Mouse (Mus musculus): ENCODE data around the gene Hoxd4. TPM values are rescaled to one million over a fixed set of nuclear protein-coding genes. Genes with fewer than 3 reads are reported as not detected.

The Hoxd4 gene
- total RNA-seq, 2 experiments from 2014 or later = 1.4 to 2.7 TPM

DNA sequence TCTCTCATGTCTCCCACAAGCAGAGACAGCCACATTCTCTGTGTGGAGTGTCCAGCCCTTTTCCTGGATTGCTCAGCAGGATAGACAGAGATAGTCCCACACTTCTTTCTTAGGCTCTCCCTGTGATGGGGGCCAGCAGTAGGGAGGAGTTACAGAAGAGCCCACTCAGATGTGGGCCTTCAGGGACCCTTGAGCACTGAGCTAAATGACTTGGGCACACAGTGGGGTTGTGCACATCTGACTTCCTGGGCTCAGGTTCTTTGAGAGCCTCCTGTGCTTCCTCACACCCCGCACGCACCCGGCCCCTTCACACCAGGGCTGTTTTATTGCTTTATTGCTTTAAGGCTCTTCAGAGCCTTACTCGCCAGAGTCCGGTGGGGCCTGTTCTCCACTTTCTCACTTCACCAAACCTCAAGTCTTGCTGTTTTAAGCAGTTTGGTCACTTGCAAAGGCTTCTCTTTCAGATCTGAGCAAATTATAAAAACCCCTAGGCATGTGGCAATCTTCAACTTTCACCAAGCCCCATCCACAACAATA lies 9.3 kb downstream of the Hoxd4 start:
- DNase-seq = no peak
- intact Hi-C loops (cut with DNase I; ENCODE audit: low total_unique reads) = no loop called here

DNA sequence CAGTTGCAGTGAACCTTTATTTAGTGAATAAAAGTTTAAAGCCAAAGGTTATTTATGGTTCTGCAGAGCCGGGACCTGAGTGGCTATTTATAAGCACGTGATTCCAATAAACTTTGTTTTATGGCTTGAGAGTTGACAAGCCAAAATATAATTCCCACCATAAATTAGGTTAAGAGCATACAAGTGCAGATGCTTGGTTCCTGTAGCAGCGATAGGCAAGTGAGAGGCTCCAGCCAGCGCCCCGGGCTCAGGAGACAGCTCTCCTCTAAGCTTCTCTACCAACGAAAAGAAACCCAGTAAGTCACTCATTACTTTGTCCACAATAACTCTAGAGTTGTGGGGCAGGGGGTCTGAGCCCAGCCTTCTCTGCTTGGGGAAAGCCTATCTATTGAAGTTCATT lies 10.2 kb downstream of the Hoxd4 start:
- intact Hi-C loops (cut with DNase I; ENCODE audit: low total_unique reads) = no loop called here
- DNase-seq = no peak

DNA sequence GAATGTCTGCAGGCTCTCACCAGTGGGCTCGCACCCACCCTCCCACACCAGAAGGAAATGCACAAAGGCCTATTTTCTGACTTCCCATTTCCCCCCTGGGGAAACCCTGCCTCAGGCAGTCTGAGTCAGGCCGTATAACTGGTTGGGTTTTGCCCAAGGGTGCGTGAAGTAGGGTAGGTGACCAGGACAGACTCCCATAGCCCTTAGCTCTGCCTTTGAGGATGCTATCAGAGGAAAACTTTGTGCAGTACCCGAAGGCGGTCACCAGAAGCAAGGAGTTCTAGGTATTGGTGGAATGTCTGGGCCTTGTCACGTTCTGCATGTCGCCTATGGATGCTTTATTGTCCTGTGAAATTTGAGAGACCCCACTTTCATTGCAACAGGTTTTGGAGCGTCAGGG lies 11.2 kb downstream of the Hoxd4 start:
- intact Hi-C loops (cut with DNase I; ENCODE audit: low total_unique reads) = no loop called here
- DNase-seq = no peak

DNA sequence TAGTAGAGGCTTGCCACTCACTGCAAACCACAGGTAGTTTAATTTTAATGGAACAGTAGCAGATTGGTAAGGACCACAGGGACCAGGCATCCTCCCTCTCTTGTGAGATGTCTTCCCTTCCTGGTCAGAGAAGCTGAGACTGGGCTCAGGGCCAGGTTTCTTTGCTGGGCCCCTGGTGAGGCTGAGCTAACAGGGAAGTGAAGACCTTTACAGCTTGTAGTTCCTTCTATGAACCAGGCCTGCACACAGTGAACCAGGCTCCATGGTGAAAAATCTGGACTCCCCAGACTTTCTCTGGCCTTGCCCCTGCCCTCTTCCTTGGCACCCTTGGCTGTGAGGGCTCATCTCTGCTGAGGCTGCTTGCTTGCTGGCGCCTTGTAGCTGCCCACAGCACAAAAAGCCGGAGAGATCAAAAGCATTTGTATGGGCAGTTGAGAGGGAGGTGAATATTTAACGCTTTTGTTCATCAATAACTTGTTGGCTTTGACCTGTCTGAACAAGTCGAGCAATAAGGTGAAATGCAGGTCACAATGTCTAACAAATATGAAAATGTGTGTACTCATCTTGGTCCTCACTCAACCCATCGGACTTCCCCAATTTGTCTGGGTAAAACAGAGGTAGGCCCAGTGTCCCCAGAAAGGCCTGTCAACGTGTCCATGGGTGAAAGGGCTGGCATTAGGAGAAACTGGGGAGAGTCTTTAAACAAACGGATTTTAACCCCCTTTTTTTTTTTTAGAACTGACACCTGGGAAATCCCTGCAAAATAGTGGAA lies 12.7 kb downstream of the Hoxd4 start:
- no peak for DNase-seq
- intact Hi-C loops (cut with DNase I; ENCODE audit: low total_unique reads) = no loop called here

DNA sequence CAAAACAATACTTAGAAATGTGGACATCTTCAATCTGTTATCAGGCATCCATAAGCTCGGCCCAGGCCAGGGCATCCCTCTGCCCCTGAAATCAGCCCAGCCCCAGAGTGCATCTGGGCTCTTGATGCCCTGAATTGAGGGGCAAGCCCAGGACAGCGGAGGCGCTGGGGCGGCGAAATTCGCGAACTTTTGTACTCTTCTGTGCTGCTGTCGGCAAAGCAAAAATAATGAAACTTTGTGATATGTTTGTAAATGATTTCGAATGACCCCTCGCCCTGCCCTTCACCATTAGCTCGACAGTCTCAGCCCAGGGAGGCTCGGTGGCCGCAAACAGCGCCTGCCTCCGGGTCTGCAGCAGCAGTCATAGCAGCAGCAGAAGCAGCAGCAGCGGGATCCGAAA lies 13.4 kb downstream of the Hoxd4 start:
- intact Hi-C loops (cut with DNase I; ENCODE audit: low total_unique reads) = no loop called here
- no peak for DNase-seq

DNA sequence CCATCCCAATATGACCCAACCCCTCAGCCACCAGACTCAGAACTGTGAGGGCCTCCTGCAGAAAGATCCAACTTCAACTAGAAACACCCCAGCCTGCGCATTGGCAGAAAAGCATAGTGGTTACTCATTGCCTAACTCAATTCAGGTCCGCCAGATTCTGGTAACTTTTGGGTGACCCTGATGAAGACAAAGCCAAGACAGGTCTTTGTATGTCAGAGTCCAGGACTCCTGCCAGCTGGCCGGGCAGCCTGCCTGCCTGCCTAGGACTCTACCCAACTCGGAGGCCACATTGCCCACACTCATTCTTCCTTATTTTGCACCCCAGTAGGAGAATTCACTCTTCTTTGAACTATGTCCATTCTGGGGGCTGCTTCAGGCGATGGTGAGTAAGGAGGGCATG lies 14.8 kb downstream of the Hoxd4 start, which contains the start of gene Gm28230:
Gene Gm28230, plus strand, starts transcription at position 178 of the 400 bp plus-strand sequence.
- DNase-seq = no peak
- intact Hi-C loops (cut with DNase I; ENCODE audit: low total_unique reads) = no loop called here

DNA sequence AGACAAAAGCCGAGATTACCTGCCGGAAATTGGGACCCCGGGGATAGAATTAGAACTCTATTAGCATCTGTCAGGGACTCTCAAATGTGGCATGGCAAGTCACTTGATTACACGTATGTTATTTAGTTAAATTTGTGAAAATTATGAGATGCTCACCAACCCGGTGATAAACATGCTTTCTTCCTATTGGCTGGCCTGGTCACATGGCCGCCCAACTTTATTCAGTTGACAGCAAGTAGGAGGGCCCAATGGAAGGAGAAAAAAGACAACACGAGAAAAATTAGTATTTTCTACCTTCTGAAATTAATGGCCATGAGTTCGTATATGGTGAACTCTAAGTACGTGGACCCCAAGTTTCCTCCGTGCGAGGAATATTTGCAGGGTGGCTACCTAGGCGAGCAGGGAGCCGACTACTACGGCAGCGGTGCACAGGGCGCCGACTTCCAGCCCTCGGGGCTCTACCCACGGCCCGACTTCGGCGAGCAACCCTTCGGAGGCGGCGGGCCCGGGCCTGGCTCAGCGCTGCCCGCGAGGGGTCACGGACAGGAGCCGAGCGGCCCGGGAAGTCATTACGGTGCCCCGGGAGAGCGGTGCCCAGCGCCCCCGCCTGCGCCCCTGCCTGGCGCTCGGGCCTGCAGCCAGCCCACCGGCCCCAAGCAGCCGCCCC lies 15.4 kb downstream of the Hoxd4 start:
- intact Hi-C loops (cut with DNase I; ENCODE audit: low total_unique reads) = no loop called here
- DNase-seq = no peak

DNA sequence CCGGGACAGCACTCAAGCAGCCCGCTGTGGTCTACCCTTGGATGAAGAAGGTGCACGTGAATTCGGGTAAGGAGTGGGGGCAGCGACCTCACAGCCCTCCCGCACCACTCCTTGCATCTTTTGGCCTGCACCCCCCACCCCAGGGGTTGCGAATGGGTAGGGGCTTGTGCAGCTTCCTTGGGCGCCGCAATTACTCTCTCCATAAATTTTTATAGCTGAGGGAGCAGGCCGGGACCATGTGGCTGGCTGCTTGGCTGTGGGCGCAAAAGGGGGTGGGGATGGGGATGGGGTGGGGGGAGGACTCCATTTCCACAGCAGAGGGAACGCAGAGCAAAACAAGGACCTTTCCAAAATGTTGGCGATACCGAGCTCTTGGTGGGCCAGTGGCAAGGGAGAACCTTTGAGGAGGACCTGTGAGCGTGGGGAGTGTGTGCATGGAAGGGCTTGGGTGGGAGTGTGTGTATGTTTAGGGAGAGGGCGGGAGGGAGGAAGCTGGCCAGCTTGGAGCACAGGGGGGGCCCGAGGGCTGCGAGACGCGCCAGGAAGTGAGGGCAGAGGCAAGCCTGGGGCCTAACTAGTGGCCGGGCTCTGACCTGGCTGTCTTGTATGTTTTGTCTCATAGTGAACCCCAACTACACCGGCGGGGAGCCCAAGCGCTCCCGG lies 16.0 kb downstream of the Hoxd4 start:
- no peak for DNase-seq
- intact Hi-C loops (cut with DNase I; ENCODE audit: low total_unique reads) = no loop called here

DNA sequence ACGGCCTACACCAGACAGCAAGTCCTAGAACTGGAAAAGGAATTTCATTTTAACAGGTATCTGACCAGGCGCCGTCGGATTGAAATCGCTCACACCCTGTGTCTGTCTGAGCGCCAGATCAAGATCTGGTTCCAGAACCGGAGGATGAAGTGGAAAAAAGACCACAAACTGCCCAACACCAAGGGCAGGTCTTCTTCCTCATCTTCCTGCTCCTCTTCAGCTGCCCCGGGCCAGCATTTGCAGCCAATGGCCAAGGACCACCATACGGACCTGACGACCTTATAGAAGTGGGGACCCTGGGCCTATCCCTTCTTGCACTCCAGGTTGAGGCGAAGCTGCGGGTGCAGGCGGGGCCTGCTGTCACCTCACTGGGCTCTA lies 16.6 kb downstream of the Hoxd4 start:
- no peak for DNase-seq
- intact Hi-C loops (cut with DNase I; ENCODE audit: low total_unique reads) = no loop called here

DNA sequence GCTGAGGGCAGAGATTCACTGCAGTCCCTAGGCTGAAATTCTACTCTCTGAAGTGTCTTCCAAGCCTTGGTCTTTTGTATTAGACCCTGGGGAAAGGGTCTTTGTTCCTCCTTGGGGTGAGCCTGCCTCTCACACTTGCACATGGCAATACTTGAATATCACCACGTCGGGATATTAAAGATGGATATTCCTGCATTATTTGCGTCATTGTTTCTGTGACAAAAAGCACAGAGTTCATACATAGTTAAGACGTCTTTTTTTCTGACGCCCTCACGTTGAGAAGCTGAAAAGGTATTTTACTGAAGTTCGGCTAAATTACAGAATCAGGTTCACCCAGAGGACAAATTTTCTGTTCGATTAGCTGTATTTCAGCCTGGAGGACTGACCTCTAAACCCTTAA lies 18.6 kb downstream of the Hoxd4 start:
- DNase-seq = no peak
- intact Hi-C loops (cut with DNase I; ENCODE audit: low total_unique reads) = no loop called here

DNA sequence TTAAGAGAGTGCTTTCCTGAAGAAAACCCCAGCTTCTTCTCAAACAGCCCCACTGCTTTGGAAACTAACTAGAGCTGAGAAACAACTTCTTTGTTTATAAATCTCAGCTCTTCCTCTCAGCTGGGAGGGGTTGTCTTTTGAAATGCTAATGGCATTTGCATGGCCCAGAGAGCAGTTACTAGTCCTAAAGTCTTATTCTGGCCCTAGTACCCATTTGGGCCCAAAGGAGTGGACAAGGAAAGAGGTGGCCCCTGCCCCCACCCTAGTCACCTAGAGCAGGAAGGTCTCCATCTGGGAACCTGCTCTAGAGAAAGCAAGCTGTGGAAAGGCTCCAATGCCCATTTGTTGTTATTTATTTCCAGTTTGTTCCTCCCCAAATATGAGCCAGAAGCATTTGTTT lies 19.3 kb downstream of the Hoxd4 start:
- DNase-seq = no peak

DNA sequence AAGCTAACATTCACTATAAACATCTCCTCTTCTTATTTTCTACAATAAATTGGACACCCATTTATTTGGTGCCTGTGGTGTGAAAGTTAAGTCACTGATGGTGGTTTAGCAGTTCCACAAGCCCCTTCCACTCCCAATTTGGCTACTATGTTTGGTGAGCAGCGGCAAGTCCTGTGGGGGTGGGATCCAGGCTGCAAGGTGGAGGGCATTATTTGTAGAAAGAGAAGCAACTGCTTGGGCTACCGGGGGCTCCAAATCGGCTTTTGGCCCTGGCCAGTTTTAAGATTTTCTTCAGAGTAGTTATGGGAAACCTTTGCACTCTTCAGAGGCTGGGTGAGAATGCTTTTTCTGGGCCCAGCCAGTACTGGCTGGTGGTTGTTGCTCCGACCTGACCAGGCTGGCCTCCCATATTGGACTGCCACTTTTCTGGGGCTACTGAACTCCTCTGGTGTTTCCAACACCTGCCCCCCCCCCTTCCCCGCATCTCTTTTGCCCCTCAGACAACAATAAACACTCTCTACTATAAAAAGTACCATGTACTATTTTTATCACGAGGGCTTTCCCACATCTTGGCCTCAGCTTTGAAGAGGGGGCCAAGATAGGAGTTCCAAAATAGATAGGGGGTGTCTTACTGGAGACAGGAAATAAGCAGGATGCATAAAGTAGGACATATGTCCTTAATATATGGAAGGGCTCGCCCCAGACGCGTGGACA lies 20.2 kb downstream of the Hoxd4 start:
- DNase-seq = no peak
- intact Hi-C loops (cut with DNase I; ENCODE audit: low total_unique reads) = no loop called here

More for the DNA sequence above, 19.3 kb downstream of the Hoxd4 start:
- intact Hi-C loops (cut with DNase I; ENCODE audit: low total_unique reads) = no loop called here

DNA sequence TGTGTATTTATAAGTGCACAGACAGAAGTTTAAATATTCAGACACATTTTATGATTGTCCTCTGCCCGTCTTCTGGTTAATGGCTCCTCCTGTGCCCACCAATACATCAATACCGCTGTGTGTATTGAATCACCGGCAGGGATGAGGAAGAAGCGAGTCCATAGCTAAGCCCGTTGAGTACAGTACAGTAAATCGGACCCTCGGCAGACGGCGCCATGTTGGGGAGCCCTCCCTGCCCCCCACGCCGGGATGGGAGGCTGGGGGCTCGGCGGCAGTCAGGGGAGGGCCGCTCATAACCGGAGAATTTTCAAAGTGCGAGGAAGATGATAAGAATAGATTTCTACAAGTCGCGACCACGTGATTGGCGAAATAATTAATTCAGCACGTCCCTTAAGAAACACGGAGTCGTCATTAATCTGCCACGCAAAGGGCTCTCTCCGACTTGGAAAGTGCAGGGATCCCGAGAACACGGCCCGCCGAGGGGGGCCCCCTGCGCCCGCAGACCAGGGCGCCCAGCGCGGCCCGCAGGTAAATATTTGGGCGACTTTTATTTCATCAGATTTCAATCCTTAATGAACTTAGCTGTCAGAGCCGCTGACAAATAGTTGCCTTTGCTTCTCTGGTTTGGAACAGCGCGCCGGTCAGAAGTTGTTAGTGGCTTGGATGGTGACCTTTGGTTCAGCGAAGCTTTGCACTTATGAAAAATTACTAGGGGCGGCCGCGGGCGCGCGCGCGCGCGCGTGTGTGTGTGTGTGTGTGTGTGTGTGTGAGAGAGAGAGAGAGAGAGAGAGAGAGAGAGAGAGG lies 21.0 kb downstream of the Hoxd4 start:
- intact Hi-C loops (cut with DNase I; ENCODE audit: low total_unique reads) = no loop called here
- no peak for DNase-seq

DNA sequence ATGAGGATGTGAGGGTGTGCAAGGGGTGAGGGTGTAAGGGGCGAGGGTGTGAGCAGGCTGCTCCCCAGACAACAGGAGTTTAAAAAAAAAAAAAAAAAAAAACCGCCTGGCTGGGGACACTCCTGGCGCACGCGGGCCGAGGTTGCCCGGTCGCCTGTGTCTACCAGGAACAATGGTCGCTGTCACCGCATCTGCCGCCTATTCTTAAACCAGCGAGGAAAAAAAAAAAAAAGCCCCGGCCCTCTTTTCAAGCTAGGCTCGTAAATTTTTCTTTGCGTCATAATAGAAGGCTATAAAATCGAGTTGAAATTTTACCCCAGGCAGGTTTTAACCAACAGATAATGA lies 21.6 kb downstream of the Hoxd4 start:
- intact Hi-C loops (cut with DNase I; ENCODE audit: low total_unique reads) = no loop called here
- DNase-seq = no peak

DNA sequence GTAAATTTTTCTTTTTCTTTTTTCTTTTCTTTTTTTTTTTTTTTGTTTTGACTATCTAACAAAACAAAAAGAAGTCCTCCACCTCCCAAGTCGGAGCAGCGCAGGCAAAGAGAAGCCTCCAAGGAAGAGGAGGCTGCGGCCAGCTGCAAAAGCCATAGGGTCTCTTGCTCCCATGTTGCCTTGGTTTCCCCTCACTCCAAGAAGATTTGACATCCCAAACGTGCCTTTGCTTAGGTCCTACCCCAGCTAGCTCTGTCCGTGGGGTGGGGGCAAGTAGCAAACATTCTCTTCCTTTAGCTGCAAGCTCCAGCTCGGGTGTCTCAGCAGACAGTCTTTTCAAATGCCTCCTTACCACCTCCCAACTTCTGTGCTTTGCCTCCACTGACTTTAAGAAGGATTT lies 22.0 kb downstream of the Hoxd4 start:
- DNase-seq = no peak
- intact Hi-C loops (cut with DNase I; ENCODE audit: low total_unique reads) = no loop called here

DNA sequence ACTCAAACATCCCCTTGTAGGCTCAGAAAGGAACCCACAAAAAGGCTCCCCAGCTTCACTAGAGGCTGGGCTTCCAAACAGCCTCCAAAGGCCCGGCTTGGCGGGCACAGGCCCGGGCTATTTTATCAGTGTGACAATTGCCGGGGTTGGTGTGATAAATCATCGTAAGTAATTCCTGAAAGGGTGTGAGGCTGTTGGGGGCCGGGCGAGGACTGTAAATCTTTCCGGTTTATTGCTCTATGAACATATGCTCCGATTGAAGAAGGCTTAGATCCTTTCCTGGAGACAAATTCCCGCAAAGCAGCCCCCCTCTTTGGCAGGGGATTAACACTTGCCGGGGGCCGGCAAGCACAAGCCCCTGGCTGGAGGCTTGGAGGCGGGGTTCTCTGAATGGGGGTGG lies 22.7 kb downstream of the Hoxd4 start:
- DNase-seq = no peak
- intact Hi-C loops (cut with DNase I; ENCODE audit: low total_unique reads) = no loop called here

DNA sequence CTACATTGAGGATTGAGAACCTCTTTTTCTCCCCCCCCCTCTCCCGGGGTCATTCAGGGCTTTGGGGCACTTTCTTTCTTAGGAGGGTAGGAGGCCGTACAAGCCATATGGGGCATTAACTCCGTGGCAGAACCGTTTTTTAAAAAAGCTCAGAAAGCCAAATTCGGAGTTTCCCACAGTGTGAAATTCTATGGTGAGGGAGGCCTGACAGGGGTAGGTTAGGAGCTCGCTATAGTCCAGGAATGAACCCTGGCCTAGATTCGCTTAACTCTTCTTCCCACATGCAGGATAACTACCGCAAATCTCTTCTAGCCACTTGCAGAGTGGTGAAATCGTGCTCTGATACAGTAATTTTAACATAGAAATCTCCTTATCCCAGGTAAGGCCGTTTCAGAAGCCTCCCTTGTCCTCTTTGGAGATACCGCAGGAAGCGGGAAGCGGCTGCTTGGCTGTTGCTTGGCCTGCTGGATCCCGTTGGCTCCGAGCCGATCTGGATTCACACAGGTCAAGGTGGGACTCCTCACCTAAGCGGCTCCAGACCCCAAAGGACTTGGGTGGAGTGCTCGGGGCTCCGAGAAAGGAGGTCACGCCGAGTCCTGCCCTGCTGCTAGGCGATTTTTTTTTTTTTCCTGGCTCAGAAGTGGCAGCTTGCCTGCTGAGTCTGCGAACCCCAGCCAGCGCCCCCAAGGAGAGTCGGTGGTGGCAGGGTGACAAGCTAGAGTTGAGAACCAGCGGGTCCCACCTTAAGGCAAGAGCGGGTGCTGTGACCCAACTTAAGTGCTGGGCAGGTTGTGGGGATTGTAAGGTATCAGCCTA lies 23.5 kb downstream of the Hoxd4 start:
- DNase-seq = no peak
- intact Hi-C loops (cut with DNase I; ENCODE audit: low total_unique reads) = no loop called here

DNA sequence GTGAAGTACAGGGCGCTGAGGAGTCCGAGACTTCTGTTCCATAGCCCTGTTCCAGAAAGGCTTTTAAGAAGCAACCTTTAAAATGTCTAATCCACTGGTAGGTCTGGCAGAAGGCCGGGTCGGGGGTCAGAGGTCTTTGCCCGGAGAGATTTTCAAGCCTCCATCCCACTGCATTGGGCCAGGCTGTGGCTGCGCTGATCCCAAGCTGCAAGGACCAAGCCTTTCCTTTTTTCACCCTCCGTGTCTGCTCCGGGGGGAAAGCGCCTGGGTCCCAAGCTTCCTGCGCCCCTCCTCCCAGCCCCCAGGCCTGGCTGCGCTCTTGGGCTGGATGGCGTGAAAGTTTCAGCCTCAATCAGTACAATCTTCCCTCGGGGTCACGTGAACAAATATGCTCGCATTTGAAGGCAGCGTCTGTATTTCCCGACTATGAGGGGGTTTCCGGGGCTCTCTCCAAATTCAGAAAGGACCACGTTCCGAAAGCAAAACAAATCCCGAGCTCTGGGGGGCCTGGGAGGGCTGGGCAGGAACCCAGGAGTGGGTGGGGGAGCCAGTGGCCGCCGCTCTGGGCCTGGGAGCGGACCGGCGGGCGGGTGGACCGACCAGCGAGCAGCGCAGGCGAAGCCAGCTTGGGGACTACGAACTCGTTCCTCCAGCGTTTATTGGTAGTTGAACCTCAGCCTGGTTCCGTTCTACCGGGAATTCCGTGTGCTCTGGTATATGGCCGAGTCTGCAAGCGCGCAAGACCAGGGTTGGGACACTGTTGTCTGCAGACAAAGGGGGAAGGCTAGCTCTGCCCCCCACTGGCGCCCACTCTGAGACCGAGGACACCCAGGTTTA lies 24.3 kb downstream of the Hoxd4 start:
- no peak for DNase-seq
- intact Hi-C loops (cut with DNase I; ENCODE audit: low total_unique reads) = no loop called here

Measured in gastrocnemius, postnatal 14 days (tissue).